Mouse (Mus musculus): Measurements from ENCODE around the gene Tifab.

Gene Tifab

GRCm38 (mm10) chr13:56139167-56139751 is 39.4 kb downstream of the Tifab start:
- no peak for DNase-seq (ENCODE audit: low spot score)

GRCm38 (mm10) chr13:56136200-56136599 is 42.5 kb downstream of the Tifab start, which contains the start of gene H2afy:
TSS of gene H2afy (minus strand) at chr13:56136361.
- DNase-seq (ENCODE audit: low spot score), result no peak

- DNase-seq (ENCODE audit: low spot score), result peak; percentile 76
Observed at GRCm38 (mm10) chr13:56135231-56136052, 43.2 kb downstream of the Tifab start.

GRCm38 (mm10) chr13:56134631-56135181 is 44.0 kb downstream of the Tifab start:
- no peak for DNase-seq (ENCODE audit: low spot score)

GRCm38 (mm10) chr13:56134031-56134430 is 44.7 kb downstream of the Tifab start:
- no peak for DNase-seq (ENCODE audit: low spot score)

- DNase-seq (ENCODE audit: low spot score), result no peak
Observed at GRCm38 (mm10) chr13:56132941-56133340, 45.7 kb downstream of the Tifab start.

- DNase-seq (ENCODE audit: low spot score), result no peak
Observed at GRCm38 (mm10) chr13:56132326-56132936, 46.3 kb downstream of the Tifab start.

- DNase-seq (ENCODE audit: low spot score), result no peak
Observed at GRCm38 (mm10) chr13:56130544-56130943, 48.1 kb downstream of the Tifab start.

GRCm38 (mm10) chr13:56129578-56129977 is 49.1 kb downstream of the Tifab start:
- DNase-seq (ENCODE audit: low spot score), result no peak

GRCm38 (mm10) chr13:56129014-56129413 is 49.7 kb downstream of the Tifab start:
- no peak for DNase-seq (ENCODE audit: low spot score)

- DNase-seq (ENCODE audit: low spot score), result no peak
Observed at GRCm38 (mm10) chr13:56125632-56126031, 53.1 kb downstream of the Tifab start.
